In genomic region chr3:89963221-89963763, GRCm38 (mm10) we compare ENCODE assay signal across 8 mouse cellular contexts. TPM values are rescaled to one million over a fixed set of nuclear protein-coding genes. Genes with fewer than 3 reads are reported as not detected.
A peak's percentile ranks its signal among the peaks of the same experiment; 100 is the strongest.
DNase-seq lines count a peak whose midpoint lies in the region; ATAC-seq and TF ChIP-seq lines count a peak whose summit lies in the region.

Gene Atp8b2 (minus strand): TSS chr3:89963508.

- in situ Hi-C loops in CH12.LX (cut with MboI; ENCODE audit: low pct_ligation_motif_present, low pct_unique_long_range_greater_than_20kb, low sequenced_read_pairs), result loop anchor here (10.0 to 25.0 kb wide), 2 partner anchors 112 to 176 kb away; partner anchors contain the start of gene Tpm3

- H3K4me2 ChIP-seq in CH12.LX (ENCODE audit: insufficient read depth, low read depth, poor library complexity, severe bottlenecking), result peak within 1 kb of the TSS; percentile 98
- H3K4me2 ChIP-seq in heart, postnatal 0 days (ENCODE audit: low read depth, low read length), result peak within 1 kb of the TSS; percentile 96
- H3K4me2 ChIP-seq in lung, embryonic 16.5 days (ENCODE audit: low read depth, low read length), result peak within 1 kb of the TSS; percentile 90

- peak; percentile 58 for DNase-seq in CH12.LX (ENCODE audit: extremely low read depth)
- peak; percentile 63 to 80 for DNase-seq in adrenal gland, postnatal 36 days
- peak; percentile 78 for DNase-seq in forebrain, embryonic 10.5 days (ENCODE audit: extremely low spot score, low spot score)
- peak; percentile 69 for DNase-seq in heart, postnatal 0 days (ENCODE audit: low spot score)
- DNase-seq in layer of hippocampus, adult 2 months (ENCODE audit: low spot score in 2 of 2), result peak; percentile 50 to 52
- peak; percentile 52 for DNase-seq in ovary, postnatal 14 days (ENCODE audit: low spot score)
- DNase-seq in urinary bladder, postnatal 36 days (ENCODE audit: low spot score in 2 of 2), result peak; percentile 33 to 46

- H3K4me1 ChIP-seq in CH12.LX (ENCODE audit: control insufficient read depth in 1 of 2, insufficient read depth in 2 of 2), result peaks cover 21 to 59% of the 10 kb centered on the region in 2 experiments
- peaks cover 61% of the 10 kb centered on the region for H3K4me1 ChIP-seq in forebrain, embryonic 10.5 days
- H3K4me1 ChIP-seq in heart, postnatal 0 days (ENCODE audit: control insufficient read depth, insufficient read depth), result peaks cover 28% of the 10 kb centered on the region
- peaks cover 29% of the 10 kb centered on the region for H3K4me1 ChIP-seq in lung, embryonic 16.5 days (replicated peaks; ENCODE audit: control insufficient read depth, insufficient read depth, low read length)

- no peak for TF ChIP-seq CTCF in CH12.LX (conservative IDR thresholded peaks at IDR 0.05 in 1 of 2, IDR thresholded peaks at IDR 0.05 in 1 of 2; ENCODE audit: low read depth in 2 of 2, low read length in 2 of 2)
- TF ChIP-seq CTCF in heart, postnatal 0 days (IDR thresholded peaks at IDR 0.05; ENCODE audit: low read depth), result no peak
- TF ChIP-seq CTCF in layer of hippocampus, adult 2 months (conservative IDR thresholded peaks at IDR 0.05), result no peak

- H3K79me2 ChIP-seq in CH12.LX (replicated peaks; ENCODE audit: control insufficient read depth, extremely low read depth, insufficient read depth, poor library complexity, severe bottlenecking), result peaks cover 28% of the 10 kb centered on the region

- TF ChIP-seq EP300 in CH12.LX (IDR thresholded peaks at IDR 0.05; ENCODE audit: low read length), result no peak
- no peak for TF ChIP-seq EP300 in heart, postnatal 0 days (IDR thresholded peaks at IDR 0.05; ENCODE audit: low read depth)

- H3K4me3 ChIP-seq in CH12.LX (replicated peaks in 1 of 3; ENCODE audit: low read depth in 2 of 3, low read length in 2 of 3, poor library complexity in 1 of 3), result peak within 1 kb of the TSS; percentile 89 to 95 (median 94)
- peak within 1 kb of the TSS; percentile 95 for H3K4me3 ChIP-seq in forebrain, embryonic 10.5 days
- H3K4me3 ChIP-seq in heart, postnatal 0 days (ENCODE audit: low read depth, low read length), result peak within 1 kb of the TSS; percentile 78
- peak within 1 kb of the TSS; percentile 91 for H3K4me3 ChIP-seq in layer of hippocampus, adult 2 months
- H3K4me3 ChIP-seq in lung, embryonic 16.5 days (ENCODE audit: low read length), result peak within 1 kb of the TSS; percentile 93

- H3K9me3 ChIP-seq in CH12.LX (replicated peaks; ENCODE audit: low read length), result no peaks in the 10 kb centered on the region
- H3K9me3 ChIP-seq in forebrain, embryonic 10.5 days, result no peaks in the 10 kb centered on the region
- no peaks in the 10 kb centered on the region for H3K9me3 ChIP-seq in heart, postnatal 0 days (replicated peaks; ENCODE audit: control insufficient read depth, low read length)
- no peaks in the 10 kb centered on the region for H3K9me3 ChIP-seq in lung, embryonic 16.5 days (ENCODE audit: control insufficient read depth, low read length)

- TF ChIP-seq RAD21 in CH12.LX (IDR thresholded peaks at IDR 0.05; ENCODE audit: low read depth, low read length), result no peak

- peak within 1 kb of the TSS; percentile 83 for H3K9ac ChIP-seq in CH12.LX (ENCODE audit: insufficient read depth, low read depth)
- peak within 1 kb of the TSS; percentile 88 for H3K9ac ChIP-seq in heart, postnatal 0 days (replicated peaks; ENCODE audit: low read depth, low read length)
- peak within 1 kb of the TSS; percentile 95 for H3K9ac ChIP-seq in lung, embryonic 16.5 days (ENCODE audit: low read length)

- H3K27me3 ChIP-seq in CH12.LX (replicated peaks), result no peaks in the 10 kb centered on the region
- no peaks in the 10 kb centered on the region for H3K27me3 ChIP-seq in forebrain, embryonic 10.5 days (ENCODE audit: poor library complexity, severe bottlenecking)
- H3K27me3 ChIP-seq in heart, postnatal 0 days (ENCODE audit: control insufficient read depth, insufficient read depth, low read length), result no peaks in the 10 kb centered on the region
- no peaks in the 10 kb centered on the region for H3K27me3 ChIP-seq in lung, embryonic 16.5 days (ENCODE audit: control insufficient read depth, insufficient read depth, low read depth, low read length)

- WGBS in forebrain, embryonic 10.5 days, result under 1% methylated on average over 35 of the region's 35 CpGs
- 1% methylated on average over 31 of the region's 35 CpGs for WGBS in heart, postnatal 0 days
- whole genome bisulfite sequencing in lung, embryonic 16.5 days, result under 1% methylated on average over 26 of the region's 35 CpGs

- dilution Hi-C loops in CH12.LX (cut with MboI; ENCODE audit: extremely low pct_ligation_motif_present, extremely low pct_unique_long_range_greater_than_20kb, low sequenced_read_pairs), result no loop called here

- ATAC-seq in heart, postnatal 0 days (ENCODE audit: insufficient read depth, low read depth), result peak; percentile 49
- peak; percentile 76 for ATAC-seq in lung, embryonic 16.5 days (ENCODE audit: low read depth)

- TF ChIP-seq POLR2A in CH12.LX (IDR thresholded peaks at IDR 0.05; ENCODE audit: low read depth, low read length), result peak; percentile 72; the same call in 1 of the 2 replicates

- H3K36me3 ChIP-seq in CH12.LX (replicated peaks in 1 of 2; ENCODE audit: control insufficient read depth in 1 of 2, insufficient read depth in 1 of 2, low read length in 1 of 2), result peaks cover under 1 to 30% of the 10 kb centered on the region in 2 experiments
- peaks cover 30% of the 10 kb centered on the region for H3K36me3 ChIP-seq in forebrain, embryonic 10.5 days (replicated peaks)
- peaks cover 3% of the 10 kb centered on the region for H3K36me3 ChIP-seq in heart, postnatal 0 days (replicated peaks; ENCODE audit: control insufficient read depth, insufficient read depth, low read length)
- H3K36me3 ChIP-seq in lung, embryonic 16.5 days (ENCODE audit: control insufficient read depth, insufficient read depth, low read length), result peaks cover under 1% of the 10 kb centered on the region

- peak within 1 kb of the TSS; percentile 41 for H3K27ac ChIP-seq in CH12.LX (ENCODE audit: insufficient read depth, low read depth)
- H3K27ac ChIP-seq in forebrain, embryonic 10.5 days, result peak within 1 kb of the TSS; percentile 96
- peak within 1 kb of the TSS; percentile 95 for H3K27ac ChIP-seq in heart, postnatal 0 days (ENCODE audit: low read depth)
- H3K27ac ChIP-seq in layer of hippocampus, adult 2 months, result peak within 1 kb of the TSS; percentile 96
- H3K27ac ChIP-seq in lung, embryonic 16.5 days (ENCODE audit: low read length), result peak within 1 kb of the TSS; percentile 98

TF ChIP-seq in CH12.LX, 34 proteins besides CTCF, POLR2A, EP300 and RAD21:
- TF ChIP-seq ZKSCAN1 (IDR thresholded peaks at IDR 0.05; ENCODE audit: borderline replicate concordance, low read depth, low read length) (no peak), MEF2A (IDR thresholded peaks at IDR 0.05; ENCODE audit: borderline replicate concordance, low read depth, low read length) (no peak), NELFE (IDR thresholded peaks at IDR 0.05; ENCODE audit: low read depth, low read length) (0 out of 2 replicates have a peak, but pooled peaks have one; percentile 38), SIN3A (IDR thresholded peaks at IDR 0.05; ENCODE audit: low read length) (peak; percentile 57), MAX (IDR thresholded peaks at IDR 0.05; ENCODE audit: low read length) (0 out of 2 replicates have a peak, but pooled peaks have one; percentile 26), IRF4 (IDR thresholded peaks at IDR 0.05; ENCODE audit: low read depth, low read length) (peak; percentile 54; the same call in 1 of the 2 replicates), CHD1 (IDR thresholded peaks at IDR 0.05; ENCODE audit: low read depth, low read length) (no peak), ELF1 (IDR thresholded peaks at IDR 0.05; ENCODE audit: low read depth, low read length) (peak; percentile 9; the same call in 1 of the 2 replicates), NRF1 (IDR thresholded peaks at IDR 0.05; ENCODE audit: low read depth, low read length) (peak; percentile 46), MAZ (IDR thresholded peaks at IDR 0.05; ENCODE audit: low read depth, low read length) (peak; percentile 43; the same call in 1 of the 2 replicates)

RNA-seq across cellular contexts. Expression of gene Atp8b2, which starts in this region (rescaled TPM):
- total RNA-seq in CH12.LX (2012; rRNA removed) (35.8 and 51.8 TPM in 2 replicates), CH12.LX (2014; rRNA removed) (33.2 and 34.2 TPM in 2 replicates)
- 31.3 and 44.4 TPM in 2 replicates for polyA plus RNA-seq in CH12.LX (2012; ENCODE audit: insufficient read length, low read depth)
- total RNA-seq in adrenal gland, postnatal 36 days (2021), result 10 to 100 TPM; 31.3 to 49.4 TPM
- polyA plus RNA-seq in forebrain, embryonic 10.5 days (2016; fragmentation: Nextera tagmentation; extraction: Ambion mirVana), result 11.2 and 14.4 TPM in 2 replicates
- total RNA-seq in heart, postnatal 0 days (2014; rRNA removed; ENCODE audit: low replicate concordance), result 38.9 and 52.4 TPM in 2 replicates
- polyA plus RNA-seq in heart, postnatal 0 days (2015; fragmentation: Nextera tagmentation; extraction: Ambion mirVana), result 4.5 and 5.2 TPM in 2 replicates
- total RNA-seq in layer of hippocampus, adult 2 months (2021), result 10 to 100 TPM; 79.1 to 94.6 TPM
- polyA plus RNA-seq in lung, embryonic 16.5 days (2015; fragmentation: Nextera tagmentation; extraction: Ambion mirVana), result 14.8 and 16.5 TPM in 2 replicates

Comparison
In these comparisons a context has a peak if more than half of its experiments do, and no peak if none do; other contexts are left out.
1. Peak in every context shown above with its lines: DNase-seq, ATAC-seq, H3K4me3 ChIP-seq and H3K27ac ChIP-seq.
2. H3K27ac ChIP-seq: peak in every context shown above with its lines; median percentile 98 in lung, embryonic 16.5 days; 96 in forebrain, embryonic 10.5 days; 96 in layer of hippocampus, adult 2 months; 95 in heart, postnatal 0 days; 41 in CH12.LX.